Comparison of ENCODE assay signal across 20 mouse cellular contexts in the genomic region with DNA sequence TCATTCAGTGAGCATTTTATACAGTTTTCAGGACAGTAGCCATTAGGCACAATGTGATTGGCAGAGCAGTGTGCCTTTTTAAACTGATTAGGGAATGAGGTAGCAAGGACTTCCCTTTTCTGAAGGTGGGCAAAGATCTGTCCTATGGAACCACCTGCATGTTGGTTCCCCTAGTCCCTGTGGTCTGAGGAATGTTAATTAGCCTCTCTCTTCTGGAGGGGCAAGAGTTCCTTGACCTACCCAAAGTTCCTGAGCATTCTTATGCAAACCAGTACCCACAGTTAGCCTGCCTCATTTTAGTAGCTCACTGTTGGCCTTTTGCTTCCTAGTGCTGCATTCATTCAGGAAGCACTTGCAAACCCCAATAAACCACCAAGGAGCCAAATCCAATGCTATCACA.
"Had no signal": no experiment of that assay in that cellular context is flagged by ENCODE, and none has a peak within 500 bp of the region (broad histone marks: within the 10 kb centered on the region; RNA-seq: fewer than 3 reads in every experiment).

No protein-coding gene starts in this region.

- ATAC-seq: hindbrain, embryonic 16.5 days; hindbrain, postnatal 0 days; intestine, embryonic 15.5 days; intestine, embryonic 16.5 days; intestine, postnatal 0 days had no signal

- DNase-seq: heart, postnatal 10 days; heart, postnatal 14 days; heart, postnatal 36 days; heart, postnatal 4 days; kidney, adult 11 months; kidney, adult 18-20 months; kidney, adult 2 months; kidney, adult 8-10 months; kidney, adult 9 months; kidney, postnatal 10 days; kidney, postnatal 14 days; kidney, postnatal 25 days; kidney, postnatal 4 days; layer of hippocampus, adult 9-11 months; layer of hippocampus, postnatal 36 days had no signal
